Mouse (Mus musculus) midbrain, embryonic 15.5 days (tissue): ENCODE measurements around the gene Agxt2. TPM values are rescaled to one million over a fixed set of nuclear protein-coding genes. Genes with fewer than 3 reads are reported as not detected.

Experiments used
- ATAC-seq: fragments of 200-750 bp; cut with Nextera tagmentation; replicated peaks from 2 replicates; pipeline ENCODE4 v1.8.0; 2017; ENCODE audit warnings: moderate TSS enrichment
- H3K27ac ChIP-seq: fragments of 300-500 bp; sonication (generic); 2 replicates; pipeline ENCODE4 v1.5.1; 2015; ENCODE audit warnings: mild to moderate bottlenecking, inconsistent platforms
- H3K27me3 ChIP-seq: fragments of 300-500 bp; sonication (generic); replicated peaks from 2 replicates; pipeline ENCODE4 v1.6.1; 2015; ENCODE audit warnings: inconsistent platforms
- H3K36me3 ChIP-seq: fragments of 300-500 bp; sonication (generic); replicated peaks from 2 replicates; pipeline ENCODE4 v1.6.1; 2015; ENCODE audit warnings: inconsistent platforms
- H3K4me1 ChIP-seq: fragments of 300-500 bp; sonication (generic); 2 replicates; pipeline ENCODE4 v1.6.1; 2015; ENCODE audit warnings: inconsistent platforms
- H3K4me2 ChIP-seq: fragments of 300-500 bp; sonication (generic); 2 replicates; pipeline ENCODE4 v1.6.1; 2015; ENCODE audit warnings: inconsistent platforms, mild to moderate bottlenecking, moderate library complexity
- H3K4me3 ChIP-seq: fragments of 300-500 bp; sonication (generic); 2 replicates; pipeline ENCODE4 v1.5.1; 2015; ENCODE audit warnings: mild to moderate bottlenecking, inconsistent platforms
- H3K9ac ChIP-seq: fragments of 300-500 bp; sonication (generic); 2 replicates; pipeline ENCODE4 v1.6.1; 2015; ENCODE audit warnings: mild to moderate bottlenecking, inconsistent platforms
- H3K9me3 ChIP-seq: fragments of 300-500 bp; sonication (generic); 2 replicates; pipeline ENCODE4 v1.6.1; 2016; ENCODE audit warnings: inconsistent platforms
- WGBS: fragments of 180-500 bp; shearing (Covaris S2); methylation state at CpG from one replicate; pipeline ENCODE4 v1.1.7; 2015; ENCODE audit warnings: mixed read lengths; 5-methylcytosine and 5-hydroxymethylcytosine counted together
- polyA plus RNA-seq: library from polyadenylated mRNA; unstranded; fragments of >200 nt; fragmentation: Nextera tagmentation; extraction: Ambion mirVana; gene quantifications from 2 replicates; pipeline ENCODE4 v1.2.1, GENCODE M21; 2015

Agxt2 gene
- polyA plus RNA-seq, 1 experiment from 2014 or later, result not detected

DNA sequence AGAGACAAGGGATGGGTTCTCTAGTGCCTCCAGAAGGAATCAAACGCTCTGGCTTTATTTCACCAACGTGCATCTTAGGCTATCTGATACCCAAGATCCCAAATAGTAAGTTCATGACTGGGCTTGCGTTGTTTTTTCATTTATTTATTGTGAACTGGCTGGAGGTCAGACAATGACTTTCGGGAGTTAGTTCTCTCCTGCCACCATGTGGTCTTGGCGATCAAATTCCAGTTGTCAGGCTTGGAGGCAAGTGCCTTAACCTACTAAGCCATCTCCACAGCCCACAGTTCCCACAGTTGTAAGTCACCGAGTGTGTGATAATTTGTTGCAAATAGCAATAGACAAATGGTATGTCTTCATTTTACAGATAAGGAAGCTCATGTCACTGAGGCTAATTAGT is 81.6 kb downstream of the Agxt2 start:
- no peak overlapping the region for H3K27ac ChIP-seq
- 0 out of 2 replicates have a peak, but pooled peaks cover 3% of the 10 kb centered on the region for H3K9me3 ChIP-seq
- no peak overlapping the region for H3K9ac ChIP-seq
- 76% methylated on average over 6 of the region's 6 CpGs for WGBS
- H3K36me3 ChIP-seq, result no peaks in the 10 kb centered on the region; the same call in 1 of the 2 replicates
- H3K4me1 ChIP-seq, result no peaks in the 10 kb centered on the region
- no peaks in the 10 kb centered on the region for H3K27me3 ChIP-seq
- no peak overlapping the region for H3K4me3 ChIP-seq
- ATAC-seq, result no peak
- no peak overlapping the region for H3K4me2 ChIP-seq

DNA sequence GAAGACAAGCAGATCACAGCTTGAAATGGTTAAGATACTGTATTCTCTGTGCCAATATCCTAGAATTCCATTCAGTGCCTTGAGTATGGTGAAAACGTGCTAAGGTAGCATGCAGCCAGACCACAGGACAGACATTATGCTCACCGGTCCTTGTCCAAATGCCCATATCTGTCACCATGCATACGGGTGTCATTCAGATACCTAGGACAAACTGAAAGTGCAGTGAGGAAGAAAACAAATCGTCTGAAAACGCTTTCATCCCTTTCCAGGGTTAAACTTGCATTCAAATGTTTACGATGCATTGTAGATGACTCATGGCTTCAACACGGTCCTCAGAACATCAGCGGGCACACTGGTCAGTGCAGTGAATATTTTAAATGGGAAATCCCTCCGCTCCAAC is 83.2 kb downstream of the Agxt2 start:
- ATAC-seq, result no peak
- Histone ChIP-seq H3K9me3 (no peaks in the 10 kb centered on the region), H3K4me3 (no peak overlapping the region), H3K36me3 (no peaks in the 10 kb centered on the region; the same call in none of the 2 replicates), H3K27me3 (no peaks in the 10 kb centered on the region), H3K27ac (no peak overlapping the region), H3K4me1 (no peaks in the 10 kb centered on the region), H3K4me2 (no peak overlapping the region), H3K9ac (no peak overlapping the region)
- WGBS, result 91% methylated on average over 9 of the region's 9 CpGs

DNA sequence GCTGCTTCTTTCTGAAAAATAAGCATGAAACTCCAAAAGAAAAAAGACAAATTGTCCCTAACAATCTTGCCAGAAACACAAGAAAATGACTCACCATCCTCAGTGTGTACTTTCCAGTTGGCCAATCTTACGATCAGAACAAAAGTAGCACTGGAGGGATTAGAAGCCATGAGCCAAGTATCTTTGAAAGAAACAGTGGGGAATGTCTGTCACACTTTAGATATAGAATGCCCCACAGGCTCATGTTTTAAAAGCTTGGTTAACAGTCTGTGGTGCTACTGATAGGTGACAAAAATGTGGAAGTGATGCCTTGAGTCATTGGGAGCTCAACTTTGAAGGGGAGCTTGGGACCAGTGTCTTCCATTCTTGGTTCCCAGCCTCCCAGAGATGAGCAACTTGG is 83.9 kb downstream of the Agxt2 start:
- ATAC-seq, result no peak
- no peaks in the 10 kb centered on the region for H3K27me3 ChIP-seq
- no peak overlapping the region for H3K4me2 ChIP-seq
- H3K9me3 ChIP-seq, result no peaks in the 10 kb centered on the region
- no peak overlapping the region for H3K27ac ChIP-seq
- H3K36me3 ChIP-seq, result no peaks in the 10 kb centered on the region; the same call in none of the 2 replicates
- H3K4me3 ChIP-seq, result no peak overlapping the region
- H3K9ac ChIP-seq, result no peak overlapping the region
- H3K4me1 ChIP-seq, result no peaks in the 10 kb centered on the region
- WGBS, result 63% methylated on average over 1 of the region's 1 CpGs

DNA sequence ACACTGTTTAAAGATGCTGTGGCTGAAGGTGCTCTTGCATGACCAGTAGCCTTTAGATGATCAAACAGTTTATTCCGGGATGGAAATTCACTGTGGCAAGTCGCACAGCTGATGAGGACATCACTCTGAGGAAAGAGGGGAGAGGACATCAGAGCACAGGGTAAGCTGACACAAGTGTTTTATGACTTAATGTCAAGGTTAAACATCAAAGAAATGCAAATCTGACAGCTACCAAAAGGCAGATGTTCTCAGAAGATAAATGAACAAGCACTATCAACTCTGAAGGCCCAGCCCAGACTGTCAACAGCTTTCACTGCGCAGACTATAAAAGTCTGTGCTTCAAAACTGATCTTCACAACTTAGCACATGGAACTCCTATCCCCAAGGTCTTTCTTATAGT is 88.8 kb downstream of the Agxt2 start:
- no peaks in the 10 kb centered on the region for H3K4me1 ChIP-seq
- H3K9me3 ChIP-seq, result no peaks in the 10 kb centered on the region
- peaks cover 19% of the 10 kb centered on the region for H3K36me3 ChIP-seq
- H3K9ac ChIP-seq, result no peak overlapping the region
- ATAC-seq, result no peak
- H3K4me3 ChIP-seq, result no peak overlapping the region
- WGBS, result 73% methylated on average over 3 of the region's 3 CpGs
- H3K4me2 ChIP-seq, result no peak overlapping the region
- H3K27ac ChIP-seq, result no peak overlapping the region
- no peaks in the 10 kb centered on the region for H3K27me3 ChIP-seq

Other genes with a start within 250 kb of the Agxt2 start
- gene Prlr, start 181.3 kb upstream of the Agxt2 start, polyA plus RNA-seq, result 1.3 and 1.5 TPM in 2 replicates
- not detected in 2 replicates for gene Gm21973, start 33.2 kb upstream of the Agxt2 start, polyA plus RNA-seq
- gene Dnajc21, start 112.0 kb downstream of the Agxt2 start, polyA plus RNA-seq, result 10.8 and 11.2 TPM in 2 replicates
- gene Brix1, start 127.4 kb downstream of the Agxt2 start, polyA plus RNA-seq, result 43.6 and 49.7 TPM in 2 replicates
- 22.5 and 24.7 TPM in 2 replicates for gene Rad1, start 127.5 kb downstream of the Agxt2 start, polyA plus RNA-seq
- not detected in 2 replicates for gene Ttc23l, start 200.1 kb downstream of the Agxt2 start, polyA plus RNA-seq